Mouse (Mus musculus) hindbrain, embryonic 12.5 days (tissue): ENCODE measurements at regions not wholly inside any gene's neighbourhood (a gene's known extent, or its start where the extent isn't known, plus 50 kb on each side); places are given as distances from the start of the nearest gene placed in this dataset.

Experiments
- ATAC-seq: fragments of 200-750 bp; cut with Nextera tagmentation; 2 replicates; pipeline ENCODE4 v1.8.0; 2017; ENCODE audit warnings: moderate TSS enrichment; ENCODE audit not compliant: low FRiP score
- H3K27ac ChIP-seq: fragments of 300-500 bp; sonication (generic); 2 replicates; pipeline ENCODE4 v1.5.1; 2016; ENCODE audit warnings: mild to moderate bottlenecking
- H3K27me3 ChIP-seq: fragments of 300-500 bp; sonication (generic); 2 replicates; pipeline ENCODE4 v1.6.1; 2016; ENCODE audit warnings: mild to moderate bottlenecking
- H3K36me3 ChIP-seq: fragments of 300-500 bp; sonication (generic); 2 replicates; pipeline ENCODE4 v1.6.1; 2016; ENCODE audit warnings: mild to moderate bottlenecking
- H3K4me1 ChIP-seq: fragments of 300-500 bp; sonication (generic); 2 replicates; pipeline ENCODE4 v1.6.1; 2016
- H3K4me2 ChIP-seq: fragments of 300-500 bp; sonication (generic); replicated peaks from 2 replicates; pipeline ENCODE4 v1.6.1; 2016; ENCODE audit warnings: mild to moderate bottlenecking
- H3K4me3 ChIP-seq: fragments of 300-500 bp; sonication (generic); 2 replicates; pipeline ENCODE4 v1.5.1; 2016; ENCODE audit warnings: mild to moderate bottlenecking
- H3K9ac ChIP-seq: fragments of 300-500 bp; sonication (generic); 2 replicates; pipeline ENCODE4 v1.6.1; 2016; ENCODE audit warnings: mild to moderate bottlenecking, moderate library complexity
- H3K9me3 ChIP-seq: fragments of 300-500 bp; sonication (generic); replicated peaks from 2 replicates; pipeline ENCODE4 v1.6.1; 2016; ENCODE audit warnings: mild to moderate bottlenecking
- WGBS: fragments of 180-500 bp; shearing (Covaris S2); methylation state at CpG from one replicate; pipeline ENCODE4 v1.1.7; 2016; 5-methylcytosine and 5-hydroxymethylcytosine counted together

DNA sequence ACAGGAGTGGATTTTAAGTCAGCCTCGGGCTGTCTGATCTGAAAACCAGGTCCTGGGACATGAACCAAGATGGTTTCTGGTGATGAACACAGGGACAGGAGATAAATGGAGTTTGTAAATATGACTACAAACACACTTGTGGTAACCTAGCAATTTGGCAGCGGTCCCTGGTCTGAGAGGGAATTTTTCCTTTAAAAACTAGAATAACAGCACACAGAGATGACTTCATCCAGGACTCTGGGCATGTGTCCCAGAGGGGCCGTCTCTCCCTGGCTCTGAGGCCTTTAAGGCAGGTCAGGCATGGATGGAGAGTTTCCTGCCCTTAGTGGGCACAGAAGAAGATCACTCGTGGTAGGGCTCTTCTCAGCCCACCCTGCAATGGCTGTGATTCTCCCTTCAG lies 192.0 kb upstream of the Unc93a2 start:
- Histone ChIP-seq H3K9me3 (no peaks in the 10 kb centered on the region), H3K4me3 (no peak overlapping the region), H3K27me3 (no peaks in the 10 kb centered on the region), H3K4me2 (no peak overlapping the region), H3K27ac (no peak overlapping the region), H3K36me3 (no peaks in the 10 kb centered on the region), H3K4me1 (no peaks in the 10 kb centered on the region), H3K9ac (no peak overlapping the region)
- WGBS, result 76% methylated on average over 4 of the region's 4 CpGs
- no peak for ATAC-seq

DNA sequence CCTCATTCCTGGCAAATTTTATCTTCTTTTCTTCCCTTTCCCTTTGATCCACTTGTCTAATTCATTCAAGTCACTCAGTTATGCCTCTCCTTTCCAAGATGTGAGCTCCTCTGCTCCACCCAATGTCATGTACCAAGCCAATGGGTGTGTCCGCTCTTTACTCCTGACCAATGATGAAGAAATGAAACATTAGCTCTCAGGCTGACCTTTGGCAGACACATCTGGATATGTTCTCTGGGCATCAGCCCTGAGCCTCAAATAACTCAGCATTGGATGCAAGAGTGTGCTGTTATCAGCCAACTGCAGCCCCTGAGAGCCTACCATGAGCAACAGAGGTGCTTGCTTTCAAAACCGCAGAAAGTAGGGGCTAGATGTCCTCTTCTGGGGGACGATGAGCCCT lies 186.2 kb upstream of the Unc93a2 start:
- no peak for ATAC-seq
- Histone ChIP-seq H3K4me3 (no peak overlapping the region), H3K9ac (no peak overlapping the region), H3K36me3 (no peaks in the 10 kb centered on the region), H3K27ac (no peak overlapping the region), H3K27me3 (no peaks in the 10 kb centered on the region), H3K9me3 (no peaks in the 10 kb centered on the region), H3K4me2 (no peak overlapping the region), H3K4me1 (no peaks in the 10 kb centered on the region)
- WGBS, result 92% methylated on average over 3 of the region's 3 CpGs

DNA sequence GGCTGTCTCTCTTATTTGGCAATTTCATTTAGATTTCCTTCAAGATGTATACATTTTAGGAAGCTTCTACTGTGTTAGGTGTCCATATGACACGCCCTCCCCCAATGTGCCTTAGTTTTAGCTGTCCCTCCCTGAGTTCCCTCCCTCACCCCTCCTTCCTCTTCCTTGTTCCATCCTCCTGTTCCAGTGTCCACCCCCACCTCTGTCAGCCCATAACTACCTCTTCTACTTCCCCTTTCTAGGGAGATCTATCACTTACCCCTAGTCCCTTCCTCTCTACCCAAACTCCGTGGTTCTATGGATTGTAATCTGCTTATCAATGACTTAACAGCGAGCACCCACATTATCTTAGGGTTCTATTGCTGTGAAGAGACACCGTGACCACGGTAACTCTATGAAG lies 183.2 kb upstream of the Unc93a2 start:
- 0 out of 2 replicates have a peak, but pooled peaks cover 3% of the 10 kb centered on the region for H3K27me3 ChIP-seq
- 92% methylated on average over 5 of the region's 5 CpGs for WGBS
- H3K27ac ChIP-seq, result no peak overlapping the region
- H3K4me2 ChIP-seq, result no peak overlapping the region
- H3K9ac ChIP-seq, result no peak overlapping the region
- H3K4me1 ChIP-seq, result no peaks in the 10 kb centered on the region
- H3K36me3 ChIP-seq, result no peaks in the 10 kb centered on the region
- no peak for ATAC-seq
- H3K4me3 ChIP-seq, result no peak overlapping the region
- H3K9me3 ChIP-seq, result no peaks in the 10 kb centered on the region

DNA sequence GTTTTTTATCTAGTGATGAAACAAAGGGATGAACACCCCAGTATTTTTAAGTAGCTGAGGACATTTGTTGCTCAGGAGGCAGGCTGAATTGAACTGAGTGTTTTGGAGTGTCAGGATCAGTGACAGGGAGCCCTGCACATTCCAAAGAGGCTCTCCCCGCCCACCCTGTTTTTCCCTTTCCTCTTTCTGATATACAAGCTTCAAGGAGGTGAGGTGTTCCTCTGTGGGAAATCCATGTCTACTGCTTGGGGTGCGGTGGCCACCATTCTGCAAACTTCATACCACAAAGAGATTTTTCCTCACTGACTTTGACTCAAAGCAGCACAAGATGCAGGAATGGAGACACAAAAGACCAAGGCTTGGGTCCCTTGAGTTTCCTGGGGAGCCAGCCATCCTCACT lies 180.5 kb upstream of the Unc93a2 start:
- no peak overlapping the region for H3K27ac ChIP-seq
- no peaks in the 10 kb centered on the region for H3K36me3 ChIP-seq
- WGBS, result 82% methylated on average over 2 of the region's 2 CpGs
- H3K27me3 ChIP-seq, result 0 out of 2 replicates have a peak, but pooled peaks cover 3% of the 10 kb centered on the region
- H3K4me3 ChIP-seq, result no peak overlapping the region
- H3K9ac ChIP-seq, result no peak overlapping the region
- H3K4me2 ChIP-seq, result no peak overlapping the region
- ATAC-seq, result no peak
- no peaks in the 10 kb centered on the region for H3K9me3 ChIP-seq
- H3K4me1 ChIP-seq, result no peaks in the 10 kb centered on the region

DNA sequence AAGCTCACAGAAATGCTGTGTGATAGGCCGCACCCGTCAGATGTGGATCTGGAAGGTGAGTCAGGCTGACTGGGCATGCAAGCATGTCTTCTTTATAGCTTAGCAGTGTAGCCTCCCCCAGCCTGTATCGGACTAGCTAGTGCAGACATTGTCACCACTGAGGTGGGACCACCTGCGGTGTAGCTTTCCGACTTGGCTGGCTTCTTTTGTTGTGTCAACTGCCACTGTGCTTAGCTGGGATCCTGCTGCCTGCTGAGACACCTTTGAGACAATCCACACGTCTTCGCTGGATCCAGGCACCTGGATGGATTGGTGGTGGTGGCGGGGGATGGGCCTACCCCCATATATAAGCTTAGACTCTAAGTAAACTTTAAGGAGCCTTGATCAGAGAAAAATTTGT lies 177.7 kb upstream of the Unc93a2 start:
- 0 out of 2 replicates have a peak, but pooled peaks cover 3% of the 10 kb centered on the region for H3K27me3 ChIP-seq
- H3K9ac ChIP-seq, result no peak overlapping the region
- no peaks in the 10 kb centered on the region for H3K4me1 ChIP-seq
- H3K9me3 ChIP-seq, result no peaks in the 10 kb centered on the region
- H3K27ac ChIP-seq, result no peak overlapping the region
- ATAC-seq, result no peak
- H3K36me3 ChIP-seq, result no peaks in the 10 kb centered on the region
- no peak overlapping the region for H3K4me2 ChIP-seq
- 22% methylated on average over 8 of the region's 8 CpGs for WGBS
- H3K4me3 ChIP-seq, result no peak overlapping the region

DNA sequence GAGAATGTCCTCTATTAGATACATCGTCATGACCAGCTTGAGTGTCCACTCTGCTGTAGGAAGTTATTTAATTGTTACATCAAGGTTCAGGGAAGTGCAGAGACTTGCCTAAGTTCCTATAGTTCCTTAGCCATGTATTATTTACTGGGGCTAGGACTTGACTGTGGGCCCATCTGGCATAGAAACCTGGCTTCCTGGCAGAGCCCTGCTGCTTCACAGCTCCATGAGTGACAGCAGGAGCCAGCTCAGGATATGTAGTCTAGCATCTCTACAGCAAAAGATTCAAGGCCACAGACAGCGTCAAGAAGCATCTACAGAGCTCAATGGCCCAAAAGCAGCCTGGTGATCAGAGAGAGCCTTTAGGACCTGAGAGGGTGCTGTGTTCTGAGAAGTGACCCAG lies 163.2 kb upstream of the Unc93a2 start:
- no peak overlapping the region for H3K27ac ChIP-seq
- no peak overlapping the region for H3K9ac ChIP-seq
- H3K4me2 ChIP-seq, result no peak overlapping the region
- 93% methylated on average over 2 of the region's 2 CpGs for WGBS
- H3K4me3 ChIP-seq, result no peak overlapping the region
- ATAC-seq, result no peak
- no peaks in the 10 kb centered on the region for H3K36me3 ChIP-seq
- no peaks in the 10 kb centered on the region for H3K9me3 ChIP-seq
- H3K4me1 ChIP-seq, result no peaks in the 10 kb centered on the region
- H3K27me3 ChIP-seq, result no peaks in the 10 kb centered on the region

DNA sequence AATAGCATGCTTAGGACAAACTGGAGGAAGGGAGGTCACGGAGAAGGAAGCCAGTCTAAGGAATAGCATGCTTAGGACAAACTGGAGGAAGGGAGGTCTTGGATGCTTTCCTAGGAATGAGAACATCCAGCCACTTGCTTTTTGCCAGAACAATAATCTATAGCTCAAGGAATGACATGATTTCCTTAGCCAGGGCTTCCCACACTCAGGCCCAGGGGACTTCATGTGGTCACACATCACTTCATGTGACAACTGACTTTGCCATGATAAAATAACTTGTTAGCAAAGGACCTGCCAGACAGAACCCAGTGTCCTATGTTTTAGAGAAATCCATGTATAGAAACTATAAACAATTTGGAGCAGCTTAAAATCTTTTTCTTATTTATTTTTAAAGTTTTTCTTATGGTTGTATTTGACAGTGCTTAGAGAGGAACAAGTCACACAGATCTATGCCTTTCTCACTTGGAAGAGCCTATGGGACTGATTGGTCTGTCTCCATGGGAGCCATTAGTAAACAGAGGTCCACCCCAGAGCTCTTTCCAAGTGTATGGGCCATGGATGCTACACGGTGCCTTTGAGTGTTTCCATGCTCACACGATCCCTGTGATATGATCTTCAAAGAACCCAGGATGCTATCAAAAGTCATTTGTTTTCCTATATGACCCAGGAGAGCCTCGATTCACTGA lies 153.3 kb upstream of the Unc93a2 start:
- no peaks in the 10 kb centered on the region for H3K36me3 ChIP-seq
- H3K9ac ChIP-seq, result no peak overlapping the region
- H3K4me1 ChIP-seq, result no peaks in the 10 kb centered on the region; the same call in 1 of the 2 replicates
- H3K27me3 ChIP-seq, result no peaks in the 10 kb centered on the region
- 82% methylated on average over 4 of the region's 4 CpGs for WGBS
- H3K27ac ChIP-seq, result no peak overlapping the region
- H3K9me3 ChIP-seq, result no peaks in the 10 kb centered on the region; the same call in 1 of the 2 replicates
- no peak overlapping the region for H3K4me3 ChIP-seq
- no peak for ATAC-seq
- H3K4me2 ChIP-seq, result no peak overlapping the region

DNA sequence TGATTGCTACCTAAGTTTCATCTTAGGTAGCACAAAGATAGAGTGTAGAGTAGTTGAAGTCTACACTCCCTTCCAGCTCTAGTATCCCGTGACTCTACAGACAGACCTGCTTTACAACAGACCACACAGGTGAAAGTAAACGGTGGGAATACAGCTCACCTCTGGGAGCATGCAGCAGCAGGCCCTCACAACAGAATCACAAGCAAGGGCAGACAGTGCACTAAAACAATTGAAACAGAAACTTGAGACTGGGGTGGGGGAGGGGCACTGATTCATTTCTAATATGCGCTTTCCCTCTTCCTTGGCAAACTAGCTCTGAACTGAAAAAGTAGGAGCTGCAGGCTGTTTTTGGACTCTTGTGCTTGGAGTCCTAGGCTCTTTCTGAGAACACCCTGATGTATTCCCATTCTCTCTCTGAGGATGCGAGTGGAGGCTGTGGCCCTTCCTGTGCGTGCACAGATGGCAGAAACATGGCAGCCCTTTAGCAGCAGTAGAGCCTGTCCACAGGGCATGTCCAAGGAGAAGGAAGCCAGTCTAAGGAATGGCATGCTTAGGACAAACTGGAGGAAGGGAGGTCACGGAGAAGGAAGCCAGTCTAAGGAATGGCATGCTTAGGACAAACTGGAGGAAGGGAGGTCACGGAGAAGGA lies 152.5 kb upstream of the Unc93a2 start:
- Histone ChIP-seq H3K27ac (no peak overlapping the region), H3K4me2 (no peak overlapping the region), H3K4me1 (no peaks in the 10 kb centered on the region; the same call in 1 of the 2 replicates), H3K9ac (no peak overlapping the region), H3K9me3 (no peaks in the 10 kb centered on the region; the same call in 1 of the 2 replicates), H3K36me3 (no peaks in the 10 kb centered on the region), H3K4me3 (no peak overlapping the region), H3K27me3 (no peaks in the 10 kb centered on the region)
- no peak for ATAC-seq
- 70% methylated on average over 7 of the region's 7 CpGs for WGBS

DNA sequence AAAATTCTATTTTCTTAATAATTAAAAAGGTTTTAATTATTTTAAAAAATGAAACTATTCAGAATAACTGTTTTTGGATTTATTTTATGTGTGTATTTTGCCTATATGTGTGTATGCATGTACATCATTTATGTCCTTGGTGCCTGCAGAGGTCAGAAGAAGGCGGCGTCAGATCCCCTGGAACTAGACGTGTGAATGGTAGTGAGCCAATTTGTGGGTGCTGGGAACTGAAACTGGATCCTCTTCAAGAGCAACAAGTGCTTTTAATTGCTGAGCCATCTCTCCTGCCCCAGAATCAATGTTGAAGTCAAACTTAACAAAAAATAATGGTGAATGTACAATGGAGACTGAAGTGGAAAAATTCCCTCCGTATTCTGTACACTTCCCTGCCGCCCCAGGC lies 151.9 kb upstream of the Unc93a2 start:
- ATAC-seq, result no peak
- Histone ChIP-seq H3K4me3 (no peak overlapping the region), H3K4me2 (no peak overlapping the region), H3K9me3 (no peaks in the 10 kb centered on the region; the same call in 1 of the 2 replicates), H3K36me3 (no peaks in the 10 kb centered on the region), H3K4me1 (no peaks in the 10 kb centered on the region; the same call in 1 of the 2 replicates), H3K27ac (no peak overlapping the region), H3K27me3 (no peaks in the 10 kb centered on the region), H3K9ac (no peak overlapping the region)
- 91% methylated on average over 5 of the region's 5 CpGs for WGBS

DNA sequence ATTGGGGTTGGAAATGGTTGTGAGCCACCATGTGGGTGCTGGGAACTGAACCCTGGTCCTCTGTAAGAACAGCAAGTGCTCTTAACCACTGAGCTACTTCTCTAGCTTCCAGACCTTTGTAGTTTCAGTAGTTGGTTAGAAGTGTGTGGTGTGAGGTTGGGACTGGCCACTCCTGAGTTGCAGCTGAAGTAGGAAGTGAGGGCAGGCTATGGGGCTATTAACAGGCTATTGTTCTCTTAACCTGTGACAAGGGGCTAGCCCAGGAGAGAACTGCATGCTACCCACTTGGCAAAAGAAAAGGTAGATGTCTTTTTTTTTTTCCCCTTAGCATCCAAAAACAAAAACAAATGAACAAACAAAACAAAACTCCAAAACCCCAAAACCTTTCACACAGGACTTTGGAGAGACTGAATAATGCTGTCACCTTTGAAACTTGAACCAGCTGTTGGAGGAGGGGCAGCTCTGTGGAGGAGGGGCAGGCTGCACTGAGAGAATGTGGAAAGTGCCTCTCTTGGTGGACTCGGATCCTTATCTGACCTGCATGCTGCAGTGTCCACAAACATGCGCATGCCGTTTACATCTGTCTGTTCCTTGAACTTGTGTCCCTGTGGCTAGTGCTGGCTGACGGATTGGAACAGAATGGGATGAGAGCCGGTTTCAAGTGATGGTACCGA lies 149.3 kb upstream of the Unc93a2 start:
- H3K27ac ChIP-seq, result no peak overlapping the region
- H3K36me3 ChIP-seq, result no peaks in the 10 kb centered on the region
- H3K9me3 ChIP-seq, result no peaks in the 10 kb centered on the region; the same call in 1 of the 2 replicates
- H3K4me3 ChIP-seq, result no peak overlapping the region
- no peaks in the 10 kb centered on the region; the same call in 1 of the 2 replicates for H3K4me1 ChIP-seq
- ATAC-seq, result no peak
- WGBS, result 90% methylated on average over 6 of the region's 6 CpGs
- no peaks in the 10 kb centered on the region for H3K27me3 ChIP-seq
- no peak overlapping the region for H3K4me2 ChIP-seq
- H3K9ac ChIP-seq, result no peak overlapping the region

DNA sequence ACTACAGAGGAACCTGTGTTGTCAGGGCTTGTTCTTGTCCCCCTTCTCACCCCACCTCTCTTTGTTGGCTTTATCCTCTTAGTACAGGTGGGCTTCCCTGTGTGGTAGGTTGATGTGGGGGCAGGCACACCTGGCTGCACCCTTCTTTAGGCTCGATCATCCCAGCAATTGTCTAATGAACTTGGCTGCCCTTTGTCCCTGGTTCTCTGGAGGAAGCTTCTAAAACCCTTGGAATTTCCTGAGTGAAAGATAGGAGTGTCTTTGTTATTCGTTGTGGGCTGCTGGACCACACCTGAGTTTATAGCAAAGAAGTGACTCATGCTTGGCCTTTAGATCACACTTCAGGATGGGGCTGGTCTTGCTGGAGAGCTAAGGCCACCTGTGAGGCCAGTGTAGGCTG lies 148.3 kb upstream of the Unc93a2 start:
- Histone ChIP-seq H3K27ac (no peak overlapping the region), H3K27me3 (no peaks in the 10 kb centered on the region), H3K9me3 (no peaks in the 10 kb centered on the region; the same call in 1 of the 2 replicates), H3K4me1 (no peaks in the 10 kb centered on the region), H3K4me2 (no peak overlapping the region), H3K9ac (no peak overlapping the region), H3K36me3 (no peaks in the 10 kb centered on the region), H3K4me3 (no peak overlapping the region)
- 67% methylated on average over 2 of the region's 2 CpGs for WGBS
- no peak for ATAC-seq

DNA sequence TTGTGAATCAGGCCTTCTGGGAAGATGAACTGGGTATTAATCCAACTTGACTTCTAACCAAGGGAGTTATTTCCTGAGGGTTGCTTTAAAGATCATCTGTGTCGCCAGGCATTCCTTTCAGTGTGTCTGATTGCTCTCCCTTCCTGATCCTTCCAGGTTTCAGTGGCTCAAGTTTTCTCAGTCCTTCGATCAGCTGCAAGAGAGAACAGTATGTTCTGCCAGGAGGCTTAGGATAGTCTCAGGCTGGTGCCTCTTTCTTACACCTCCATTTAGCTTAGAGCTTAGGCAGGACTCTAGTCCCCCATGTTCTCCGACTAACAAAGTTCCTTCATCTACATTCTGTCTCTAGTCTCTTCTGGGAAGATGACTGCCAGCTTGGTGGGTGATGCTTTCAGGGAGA lies 147.4 kb upstream of the Unc93a2 start:
- H3K27me3 ChIP-seq, result no peaks in the 10 kb centered on the region
- H3K27ac ChIP-seq, result no peak overlapping the region
- no peak overlapping the region for H3K4me2 ChIP-seq
- no peak overlapping the region for H3K4me3 ChIP-seq
- H3K9me3 ChIP-seq, result no peaks in the 10 kb centered on the region; the same call in 1 of the 2 replicates
- ATAC-seq, result no peak
- H3K36me3 ChIP-seq, result no peaks in the 10 kb centered on the region
- no peak overlapping the region for H3K9ac ChIP-seq
- WGBS, result 82% methylated on average over 3 of the region's 3 CpGs
- no peaks in the 10 kb centered on the region for H3K4me1 ChIP-seq
